Mouse (Mus musculus): ENCODE data around the gene Cldn15. TPM values are rescaled to one million over a fixed set of nuclear protein-coding genes. Genes with fewer than 3 reads are reported as not detected.

Cldn15 gene
- polyA plus RNA-seq, 1 experiment from 2014 or later, result 6.8 TPM

DNA sequence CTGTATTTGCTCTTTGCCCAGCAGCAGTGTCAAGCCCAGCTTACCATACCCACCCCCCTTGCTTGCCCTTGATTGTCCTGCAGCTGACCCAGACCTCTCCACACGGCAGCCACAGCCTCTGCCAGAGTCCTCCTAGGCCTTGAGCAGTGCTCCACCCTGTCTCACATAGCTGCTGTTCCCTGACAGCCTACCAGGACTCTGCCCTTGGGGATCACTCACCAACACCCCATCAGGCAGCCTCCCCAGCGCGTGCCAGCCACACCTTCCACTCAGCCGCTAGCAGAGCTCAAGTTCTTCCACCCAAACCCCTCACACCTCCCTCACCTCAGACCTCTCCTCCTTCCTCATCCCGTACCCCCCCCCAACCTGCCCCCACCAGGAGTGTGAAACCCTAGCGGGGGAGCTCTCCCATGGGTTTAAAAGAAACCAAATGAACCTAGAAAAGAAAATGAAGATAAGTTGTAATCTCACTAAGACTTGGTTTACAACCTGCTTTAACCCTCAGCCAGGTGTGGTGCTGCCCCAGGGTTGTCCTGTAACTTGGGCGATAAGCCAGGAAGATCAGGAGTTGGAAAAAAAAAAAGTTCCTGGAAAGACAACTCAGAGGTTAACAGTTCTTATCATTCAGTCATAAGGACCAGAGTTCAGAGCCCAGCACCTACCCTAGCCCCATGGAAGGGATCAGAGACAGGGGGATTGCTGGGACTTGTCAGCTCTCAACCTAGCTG is 42.5 kb upstream of the Cldn15 start:
- Histone ChIP-seq H3K9ac (ENCODE audit: low read length) (no peak overlapping the region), H3K4me1 (replicated peaks; ENCODE audit: control insufficient read depth, insufficient read depth) (peaks cover 3% of the 10 kb centered on the region; the same call in 1 of the 2 replicates), H3K27ac (replicated peaks) (no peak overlapping the region), H3K36me3 (ENCODE audit: control insufficient read depth, insufficient read depth, low read length) (no peaks in the 10 kb centered on the region), H3K27me3 (ENCODE audit: control insufficient read depth, insufficient read depth, low read length) (no peaks in the 10 kb centered on the region), H3K4me3 (ENCODE audit: low read depth, low read length) (no peak overlapping the region), H3K4me2 (replicated peaks; ENCODE audit: low read depth) (no peak overlapping the region), H3K9me3 (ENCODE audit: control insufficient read depth, low read length) (no peaks in the 10 kb centered on the region)
- DNase-seq (ENCODE audit: low spot score), result peak; percentile 51
- whole genome bisulfite sequencing, result 36% methylated on average over 7 of the region's 7 CpGs
- ATAC-seq (ENCODE audit: low FRiP score, low TSS enrichment), result peak; percentile 64
- no peak for TF ChIP-seq EP300 (optimal IDR thresholded peaks at IDR 0.05)
- no peak for TF ChIP-seq CTCF (IDR thresholded peaks at IDR 0.05; ENCODE audit: low read depth)

DNA sequence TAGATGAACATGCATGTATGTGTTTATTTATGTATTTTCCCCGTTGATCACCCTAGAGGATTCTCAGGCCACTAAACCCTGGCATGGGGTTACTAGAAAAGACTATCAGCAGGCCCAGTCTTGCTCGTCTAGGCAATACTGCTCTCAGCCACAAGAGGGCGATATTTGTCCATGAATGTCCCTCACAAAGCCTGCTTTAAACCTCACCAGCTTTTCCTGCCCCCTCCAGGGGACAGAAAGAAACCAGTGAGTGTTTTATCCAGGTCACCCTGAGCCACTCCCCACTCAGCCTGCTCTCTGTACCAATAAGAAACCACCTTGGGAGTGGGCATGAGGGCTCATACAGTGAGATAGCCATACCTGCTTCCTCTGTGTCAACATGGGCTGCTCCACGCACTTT is 37.3 kb upstream of the Cldn15 start:
- H3K9me3 ChIP-seq (ENCODE audit: control insufficient read depth, low read length), result no peaks in the 10 kb centered on the region
- no peaks in the 10 kb centered on the region for H3K36me3 ChIP-seq (ENCODE audit: control insufficient read depth, insufficient read depth, low read length)
- peak; percentile 71 for ATAC-seq (ENCODE audit: low FRiP score, low TSS enrichment)
- no peaks in the 10 kb centered on the region for H3K27me3 ChIP-seq (ENCODE audit: control insufficient read depth, insufficient read depth, low read length)
- TF ChIP-seq CTCF (IDR thresholded peaks at IDR 0.05; ENCODE audit: low read depth) (peak; percentile 96), EP300 (optimal IDR thresholded peaks at IDR 0.05) (no peak)
- H3K27ac ChIP-seq (replicated peaks), result no peak overlapping the region
- H3K4me3 ChIP-seq (ENCODE audit: low read depth, low read length), result no peak overlapping the region
- no peaks in the 10 kb centered on the region for H3K4me1 ChIP-seq (replicated peaks; ENCODE audit: control insufficient read depth, insufficient read depth)
- no peak overlapping the region for H3K4me2 ChIP-seq (replicated peaks; ENCODE audit: low read depth)
- H3K9ac ChIP-seq (ENCODE audit: low read length), result no peak overlapping the region
- 15% methylated on average over 4 of the region's 4 CpGs for WGBS
- peak; percentile 86 for DNase-seq (ENCODE audit: low spot score)

DNA sequence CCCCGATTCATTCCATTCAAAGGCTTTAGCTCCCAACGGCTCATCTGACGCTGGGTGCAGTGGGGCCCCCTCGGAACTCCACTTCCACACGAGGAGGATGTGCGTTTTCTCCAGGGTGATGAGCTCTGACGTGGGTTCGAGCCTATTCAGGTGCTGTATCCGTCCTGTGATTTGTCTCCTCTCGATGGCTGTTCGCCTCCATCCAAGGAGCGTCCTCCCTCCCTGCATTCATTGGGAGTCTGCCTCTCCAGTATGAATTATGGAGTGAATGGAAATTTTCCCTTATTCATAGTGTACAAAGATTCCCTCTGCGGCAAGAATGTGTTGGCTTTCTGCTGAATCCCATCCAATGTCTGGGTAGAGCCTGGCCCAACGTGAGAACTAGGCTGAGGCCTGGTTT is 34.5 kb upstream of the Cldn15 start:
- Histone ChIP-seq H3K9ac (ENCODE audit: low read length) (no peak overlapping the region), H3K27me3 (ENCODE audit: control insufficient read depth, insufficient read depth, low read length) (no peaks in the 10 kb centered on the region), H3K4me1 (replicated peaks; ENCODE audit: control insufficient read depth, insufficient read depth) (no peaks in the 10 kb centered on the region), H3K4me2 (replicated peaks; ENCODE audit: low read depth) (no peak overlapping the region), H3K27ac (replicated peaks) (no peak overlapping the region), H3K4me3 (ENCODE audit: low read depth, low read length) (no peak overlapping the region), H3K9me3 (ENCODE audit: control insufficient read depth, low read length) (no peaks in the 10 kb centered on the region), H3K36me3 (ENCODE audit: control insufficient read depth, insufficient read depth, low read length) (no peaks in the 10 kb centered on the region)
- ATAC-seq (ENCODE audit: low FRiP score, low TSS enrichment), result no peak
- no peak for TF ChIP-seq EP300 (optimal IDR thresholded peaks at IDR 0.05)
- no peak for TF ChIP-seq CTCF (IDR thresholded peaks at IDR 0.05; ENCODE audit: low read depth)
- WGBS, result 84% methylated on average over 14 of the region's 14 CpGs
- DNase-seq (ENCODE audit: low spot score), result no peak

DNA sequence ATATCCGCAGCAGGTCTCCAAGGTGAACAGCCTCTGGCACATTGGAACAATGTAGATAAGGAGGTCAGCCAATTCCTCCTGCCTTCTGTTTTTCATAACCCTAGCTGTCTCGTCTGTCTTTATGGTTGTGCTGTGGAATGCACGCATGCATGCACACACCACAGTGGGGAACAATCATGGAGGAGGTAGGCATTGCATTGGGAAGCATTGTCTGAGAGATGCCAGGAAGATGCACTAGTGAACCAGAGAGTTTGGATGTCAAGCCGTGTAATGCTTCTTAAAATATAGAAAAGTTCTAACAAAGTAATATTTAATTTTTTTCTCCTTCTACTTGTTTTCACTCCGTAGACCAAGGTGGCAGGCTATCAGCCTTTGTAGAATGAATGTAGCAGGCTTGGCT is 33.5 kb upstream of the Cldn15 start:
- Histone ChIP-seq H3K36me3 (ENCODE audit: control insufficient read depth, insufficient read depth, low read length) (no peaks in the 10 kb centered on the region), H3K4me2 (replicated peaks; ENCODE audit: low read depth) (no peak overlapping the region), H3K4me3 (ENCODE audit: low read depth, low read length) (no peak overlapping the region), H3K27ac (replicated peaks) (no peak overlapping the region), H3K4me1 (replicated peaks; ENCODE audit: control insufficient read depth, insufficient read depth) (no peaks in the 10 kb centered on the region), H3K27me3 (ENCODE audit: control insufficient read depth, insufficient read depth, low read length) (no peaks in the 10 kb centered on the region), H3K9ac (ENCODE audit: low read length) (no peak overlapping the region), H3K9me3 (ENCODE audit: control insufficient read depth, low read length) (no peaks in the 10 kb centered on the region)
- DNase-seq (ENCODE audit: low spot score) (no peak), ATAC-seq (ENCODE audit: low FRiP score, low TSS enrichment) (no peak)
- TF ChIP-seq CTCF (IDR thresholded peaks at IDR 0.05; ENCODE audit: low read depth), result no peak
- TF ChIP-seq EP300 (optimal IDR thresholded peaks at IDR 0.05), result no peak
- WGBS, result 86% methylated on average over 5 of the region's 5 CpGs

DNA sequence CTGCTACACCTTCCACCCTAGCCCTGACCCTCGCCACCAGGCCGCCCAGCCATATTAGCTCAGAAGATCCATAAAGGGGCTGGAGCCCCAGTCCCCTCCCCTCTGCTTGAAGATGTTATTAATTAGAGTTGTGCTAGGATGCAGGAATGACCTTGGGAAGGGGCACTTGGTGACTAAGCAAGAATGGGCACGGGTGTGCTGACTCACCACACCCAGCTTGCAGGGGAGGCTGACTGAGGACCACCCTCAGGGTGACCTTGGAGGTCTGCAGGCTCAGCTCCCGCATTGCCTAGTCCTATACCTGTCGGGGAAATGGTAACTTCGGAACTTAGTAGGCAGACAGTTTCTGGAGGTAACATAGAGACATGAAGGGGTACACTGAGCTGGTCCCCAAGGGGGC is 32.5 kb upstream of the Cldn15 start:
- TF ChIP-seq CTCF (IDR thresholded peaks at IDR 0.05; ENCODE audit: low read depth), result no peak
- TF ChIP-seq EP300 (optimal IDR thresholded peaks at IDR 0.05), result no peak
- Histone ChIP-seq H3K4me3 (ENCODE audit: low read depth, low read length) (no peak overlapping the region), H3K4me1 (replicated peaks; ENCODE audit: control insufficient read depth, insufficient read depth) (no peaks in the 10 kb centered on the region), H3K9ac (ENCODE audit: low read length) (no peak overlapping the region), H3K27me3 (ENCODE audit: control insufficient read depth, insufficient read depth, low read length) (no peaks in the 10 kb centered on the region), H3K4me2 (replicated peaks; ENCODE audit: low read depth) (no peak overlapping the region), H3K36me3 (ENCODE audit: control insufficient read depth, insufficient read depth, low read length) (no peaks in the 10 kb centered on the region), H3K27ac (replicated peaks) (no peak overlapping the region), H3K9me3 (ENCODE audit: control insufficient read depth, low read length) (no peaks in the 10 kb centered on the region)
- 89% methylated on average over 6 of the region's 6 CpGs for WGBS
- ATAC-seq (ENCODE audit: low FRiP score, low TSS enrichment) (no peak), DNase-seq (ENCODE audit: low spot score) (no peak)

DNA sequence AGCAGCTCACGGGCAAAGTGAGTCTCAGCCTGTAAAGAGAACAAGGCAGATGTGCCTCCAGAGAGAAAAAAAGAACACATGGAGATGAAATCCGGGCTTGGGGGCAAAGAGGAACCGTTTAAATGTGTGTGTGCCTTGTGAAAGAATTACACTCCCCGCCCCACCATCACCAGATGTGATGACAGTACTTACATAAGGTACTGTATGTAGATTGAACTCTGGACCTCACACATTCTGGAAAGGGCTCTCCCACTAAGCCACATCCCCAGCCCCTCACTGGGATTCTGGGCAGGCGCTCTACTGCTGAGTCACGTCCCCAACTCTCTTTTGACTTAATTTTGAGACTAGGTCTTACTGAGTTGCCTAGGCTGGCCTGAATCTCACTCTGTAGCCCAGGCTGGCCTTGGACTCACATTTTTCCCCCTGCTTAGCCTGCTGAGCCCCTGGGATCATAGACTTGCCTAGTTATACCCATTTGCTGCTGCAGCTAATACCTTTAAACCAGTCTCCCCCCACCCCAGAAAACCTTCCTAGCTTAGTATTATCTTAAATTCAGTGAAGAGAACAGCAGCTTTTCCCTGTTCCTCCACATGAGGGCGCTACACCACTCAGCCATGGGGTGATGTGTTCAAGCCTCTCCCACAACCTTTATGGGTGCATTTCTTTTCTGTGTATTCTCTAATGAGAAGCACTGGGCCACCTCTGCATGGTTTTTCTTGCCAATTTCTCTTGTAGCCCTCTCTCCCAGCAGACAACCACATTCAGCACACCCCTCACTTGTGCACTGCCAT is 30.3 kb upstream of the Cldn15 start:
- Histone ChIP-seq H3K27me3 (ENCODE audit: control insufficient read depth, insufficient read depth, low read length) (no peaks in the 10 kb centered on the region), H3K9ac (ENCODE audit: low read length) (no peak overlapping the region), H3K4me1 (replicated peaks; ENCODE audit: control insufficient read depth, insufficient read depth) (no peaks in the 10 kb centered on the region), H3K36me3 (ENCODE audit: control insufficient read depth, insufficient read depth, low read length) (no peaks in the 10 kb centered on the region), H3K9me3 (ENCODE audit: control insufficient read depth, low read length) (no peaks in the 10 kb centered on the region), H3K27ac (replicated peaks) (no peak overlapping the region), H3K4me3 (ENCODE audit: low read depth, low read length) (no peak overlapping the region), H3K4me2 (replicated peaks; ENCODE audit: low read depth) (no peak overlapping the region)
- TF ChIP-seq EP300 (optimal IDR thresholded peaks at IDR 0.05) (no peak), CTCF (IDR thresholded peaks at IDR 0.05; ENCODE audit: low read depth) (peak; percentile 66)
- no peak for ATAC-seq (ENCODE audit: low FRiP score, low TSS enrichment)
- DNase-seq (ENCODE audit: low spot score), result no peak
- WGBS, result 68% methylated on average over 7 of the region's 7 CpGs
